Mouse (Mus musculus): Measurements from ENCODE around the gene Adh7.

Adh7 gene

DNA sequence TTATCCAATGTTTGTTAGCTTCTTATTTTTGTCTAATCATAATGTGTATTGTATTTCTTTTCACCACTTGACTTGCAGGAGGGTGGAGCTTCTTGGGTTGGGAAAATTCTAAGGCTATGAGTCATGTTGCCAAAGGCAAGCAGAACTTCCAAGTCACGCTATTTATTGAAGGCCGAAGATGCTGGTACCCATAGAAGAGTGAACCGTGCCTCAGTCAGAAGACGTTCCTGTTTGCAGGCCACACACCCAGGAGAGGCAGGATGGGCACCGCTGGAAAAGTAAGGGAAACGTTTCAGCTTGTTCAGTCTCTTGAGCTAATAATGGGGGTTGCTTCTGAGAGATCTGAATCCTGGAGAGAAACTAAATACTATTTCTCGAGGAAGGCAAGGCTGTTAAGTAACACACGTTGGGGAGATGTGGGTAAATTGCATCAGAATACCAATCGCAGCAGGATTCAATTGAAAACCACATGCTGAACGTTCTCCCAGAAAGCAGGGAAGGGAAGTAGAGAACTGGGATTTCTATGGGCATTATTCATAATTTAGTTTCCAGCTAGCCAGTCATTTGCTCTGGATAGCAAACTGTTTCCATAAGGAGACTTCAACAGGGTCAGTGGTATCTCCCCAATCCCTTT is at the start of gene Adh7:
Gene Adh7, plus strand, starts transcription at position 130 of the 634 bp plus-strand sequence.
- no peak for DNase-seq

DNA sequence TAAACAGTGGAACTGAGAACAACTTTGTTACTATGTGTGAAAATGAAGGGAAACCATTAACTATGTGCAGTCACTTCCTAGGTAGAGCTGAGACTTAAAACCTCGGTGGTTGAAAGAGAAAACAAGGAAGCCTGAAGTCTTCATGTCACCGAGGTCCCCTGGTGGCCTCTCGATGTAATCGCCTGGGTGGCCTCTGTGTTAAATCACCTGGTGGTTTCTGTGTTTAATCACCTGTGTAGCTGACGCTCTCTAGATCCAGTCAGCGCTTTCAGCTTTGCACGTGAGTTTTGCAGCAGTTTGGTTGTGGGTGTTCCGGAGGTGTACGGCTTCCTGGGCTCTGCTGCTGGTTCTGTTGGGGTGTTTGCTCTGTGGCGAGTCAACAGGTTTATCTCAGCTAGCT is 44.3 kb upstream of the Adh7 start:
- no peak for DNase-seq

DNA sequence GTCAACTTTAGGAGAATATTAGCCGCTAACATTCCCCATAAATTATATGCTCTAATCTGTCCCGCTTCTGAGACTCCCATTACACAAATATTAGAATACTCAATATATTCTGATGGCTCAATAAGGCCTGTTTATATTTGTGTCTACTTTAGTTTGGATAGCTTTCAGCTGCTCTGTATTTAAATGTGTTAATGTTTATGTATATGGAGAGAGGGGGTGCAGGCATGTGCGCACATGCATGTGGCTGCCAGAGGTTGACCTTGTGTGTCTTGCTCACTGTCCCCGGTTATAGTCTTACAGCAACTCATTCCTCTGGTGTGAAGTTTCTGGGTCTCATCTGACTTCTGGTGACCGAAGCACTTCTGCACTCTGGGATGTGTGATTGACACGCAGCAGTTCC is 42.0 kb upstream of the Adh7 start:
- DNase-seq, result no peak

DNA sequence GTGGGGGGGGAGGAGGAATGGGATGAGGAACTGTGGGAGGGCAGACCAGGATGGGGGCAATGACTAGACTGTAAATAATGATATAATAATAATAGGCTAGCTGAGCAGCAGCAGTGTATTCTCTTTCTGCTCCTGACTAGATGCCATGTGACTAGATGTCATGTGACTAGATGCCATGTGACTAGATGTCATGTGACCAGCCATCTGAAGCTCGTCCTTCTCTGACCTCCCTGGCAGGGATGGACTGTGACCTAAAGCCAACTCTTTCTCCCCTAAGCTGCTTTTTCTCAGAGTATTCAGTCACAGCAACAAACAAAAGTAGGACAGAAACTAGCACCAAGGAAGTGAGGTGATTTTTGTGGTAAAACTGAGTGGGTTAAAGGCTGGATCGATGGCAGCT is 35.5 kb upstream of the Adh7 start:
- no peak for DNase-seq

DNA sequence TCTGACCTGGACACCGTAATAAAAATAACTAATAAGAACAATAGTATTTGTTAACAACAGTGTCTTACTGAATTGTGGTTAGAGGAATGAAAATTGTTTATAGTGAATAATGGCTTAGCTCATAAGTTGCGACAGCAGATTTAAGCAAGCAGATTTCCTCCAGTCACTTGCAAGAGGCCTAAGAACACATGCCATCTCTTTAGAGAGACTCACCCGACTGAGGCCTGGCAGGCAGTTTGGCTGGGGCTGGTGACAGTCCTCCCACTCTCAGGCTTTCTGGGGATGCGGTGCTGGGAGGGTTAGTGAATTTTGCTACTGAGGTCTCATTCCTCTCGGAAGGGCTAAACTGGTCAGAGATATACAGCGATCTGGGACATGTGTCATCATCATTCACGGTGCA is 34.2 kb upstream of the Adh7 start:
- no peak for DNase-seq

DNA sequence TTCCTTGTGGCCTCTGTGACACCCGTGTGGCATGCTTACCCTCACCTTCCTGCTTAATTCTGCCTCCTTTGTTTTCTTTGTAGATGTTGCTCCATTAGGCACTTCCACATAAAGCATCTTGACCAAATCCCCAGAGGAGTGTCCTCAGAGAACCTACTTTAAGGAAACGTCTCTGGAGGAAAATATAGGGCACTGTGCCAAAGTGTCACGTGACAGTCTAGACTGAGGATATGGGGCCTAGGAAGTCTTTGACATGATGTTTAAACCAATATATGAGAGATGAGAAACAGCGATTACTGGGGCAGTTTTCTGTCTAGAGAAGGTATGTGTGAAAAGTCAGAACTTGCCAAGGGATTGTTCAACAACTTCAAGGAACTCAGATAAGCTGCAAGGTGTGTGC is 32.3 kb upstream of the Adh7 start:
- DNase-seq, result peak; percentile 47

DNA sequence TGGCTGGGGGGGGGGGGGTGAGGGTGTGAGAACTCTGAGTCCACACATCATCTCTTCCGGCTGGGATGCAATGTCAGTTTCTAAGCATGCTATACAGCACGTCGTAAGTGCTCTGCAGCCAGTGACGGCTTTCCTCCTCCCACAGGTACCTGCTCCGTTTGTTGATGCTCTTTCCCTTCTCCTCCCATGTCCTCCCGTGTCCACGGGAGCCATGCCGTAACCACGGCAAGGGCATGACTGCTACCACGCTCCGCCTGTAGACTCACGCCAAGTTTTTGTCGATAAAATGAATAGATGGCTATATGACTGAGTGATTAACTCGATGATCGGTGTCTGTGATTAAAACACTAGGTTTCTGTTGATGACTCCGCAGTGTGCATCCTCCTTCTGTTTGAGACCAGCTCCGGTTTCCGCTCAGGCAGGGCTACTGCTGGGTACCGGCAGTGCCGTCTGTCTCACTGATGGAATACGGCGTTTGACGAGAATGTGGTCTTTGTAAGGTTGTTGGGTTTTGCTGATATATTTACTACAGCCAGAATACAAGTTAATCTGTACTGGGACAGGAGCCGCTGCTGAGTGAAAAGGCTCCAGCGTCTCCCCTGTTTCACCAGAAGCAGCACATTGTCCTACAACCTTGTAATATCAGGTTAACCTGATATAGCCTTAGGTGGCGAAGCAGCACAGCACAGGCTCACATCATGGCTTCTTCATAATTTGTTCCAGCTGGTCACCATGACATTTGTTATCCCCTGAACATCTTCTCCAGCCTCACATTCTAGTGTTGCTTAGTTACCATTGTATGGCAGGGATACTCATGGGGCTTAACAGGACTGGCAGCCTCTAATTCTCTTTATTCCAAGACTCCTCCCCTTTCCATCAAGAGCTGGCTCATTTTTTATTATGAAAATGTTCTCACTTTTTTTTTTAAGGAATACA is 31.3 kb upstream of the Adh7 start:
- DNase-seq, result no peak

DNA sequence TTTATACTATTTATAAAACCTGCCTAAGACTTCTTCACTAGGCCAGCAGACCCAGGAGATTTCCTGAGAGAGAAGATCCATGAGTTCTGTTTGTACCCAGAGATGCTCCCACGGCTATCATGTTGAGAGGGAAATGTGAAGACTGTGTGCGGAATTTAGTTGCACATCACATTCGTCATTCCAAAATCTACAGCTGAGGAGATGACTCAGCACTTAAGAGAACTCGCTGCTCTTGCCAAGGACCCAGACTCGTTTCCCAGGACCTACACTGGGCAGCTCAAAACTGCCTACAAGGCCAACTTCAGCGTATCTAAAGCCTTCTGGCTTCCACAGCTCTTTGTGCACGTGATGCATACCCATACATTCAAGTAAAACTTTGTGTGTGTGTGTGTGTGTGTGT is 25.3 kb upstream of the Adh7 start:
- DNase-seq, result no peak

DNA sequence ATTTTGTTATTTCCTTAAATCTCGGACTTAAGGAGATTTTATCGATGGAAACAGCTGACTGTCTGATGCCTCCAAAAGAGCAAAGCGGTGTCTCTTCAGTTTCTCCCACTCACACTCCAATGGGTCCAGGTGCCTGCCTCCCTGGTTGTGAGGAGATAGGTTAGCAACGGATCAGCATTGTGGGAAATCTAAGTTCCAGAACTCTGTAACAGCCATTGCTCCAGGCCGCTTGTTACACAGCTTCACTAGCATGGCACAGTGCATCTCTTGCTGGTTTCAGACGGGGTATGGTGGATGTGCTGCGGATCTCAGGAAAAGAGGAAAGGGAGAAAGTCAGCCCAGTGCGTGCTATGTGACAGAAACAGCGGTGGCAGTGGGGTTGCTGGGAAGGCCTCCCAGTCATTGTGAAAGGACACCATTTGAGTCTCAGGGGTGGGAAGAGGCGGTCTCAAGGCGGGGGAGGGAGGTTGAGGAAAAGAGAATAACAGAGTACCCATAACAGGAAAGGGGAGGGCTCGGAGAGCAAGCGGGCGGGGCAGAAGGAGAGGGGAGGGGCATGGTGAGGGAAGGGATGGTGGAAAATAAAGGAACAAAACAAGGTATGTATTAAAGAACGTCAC is 23.8 kb upstream of the Adh7 start, which contains the start of gene 4930579F01Rik:
Gene 4930579F01Rik, minus strand, starts transcription at position 143 of the 620 bp plus-strand sequence.
- DNase-seq, result no peak

DNA sequence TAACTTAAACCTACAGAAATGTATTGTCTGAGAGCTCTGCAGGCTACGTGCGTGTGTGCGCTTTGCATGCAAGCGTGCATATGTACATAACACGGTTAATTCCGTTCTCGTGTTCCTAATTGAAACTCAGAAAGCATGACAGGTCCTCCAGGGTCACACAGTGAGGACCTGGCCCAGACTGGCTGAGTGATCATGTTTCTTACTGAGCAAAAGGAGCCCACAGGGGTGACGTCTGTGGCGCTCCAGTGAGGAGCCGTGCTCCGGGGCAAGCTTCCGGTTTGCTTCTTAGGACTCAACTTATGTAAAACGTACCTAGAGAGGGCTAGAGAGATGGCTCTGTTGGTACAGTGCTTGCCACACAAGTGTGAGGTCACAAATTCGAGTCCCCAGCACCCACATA is 20.5 kb upstream of the Adh7 start:
- no peak for DNase-seq

DNA sequence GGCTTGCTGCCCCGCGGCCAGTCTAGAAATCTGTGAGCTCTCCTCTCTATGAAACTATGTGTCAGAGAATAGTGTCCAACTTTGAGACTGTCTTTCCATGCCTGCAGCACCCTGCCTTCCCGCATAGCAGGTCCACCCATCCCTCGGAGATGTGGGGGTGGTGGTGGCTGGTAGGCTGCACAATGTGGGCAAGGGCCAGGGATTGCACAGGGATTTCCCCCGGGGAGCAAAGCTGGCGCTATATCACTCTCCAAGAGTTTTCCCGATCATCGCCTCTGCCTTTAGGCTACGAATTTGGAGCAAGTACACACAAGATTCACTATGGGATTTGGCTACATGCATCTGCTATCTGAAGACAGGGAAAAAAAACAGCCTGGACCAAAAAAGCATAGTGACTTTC is 20.0 kb upstream of the Adh7 start:
- DNase-seq, result no peak

DNA sequence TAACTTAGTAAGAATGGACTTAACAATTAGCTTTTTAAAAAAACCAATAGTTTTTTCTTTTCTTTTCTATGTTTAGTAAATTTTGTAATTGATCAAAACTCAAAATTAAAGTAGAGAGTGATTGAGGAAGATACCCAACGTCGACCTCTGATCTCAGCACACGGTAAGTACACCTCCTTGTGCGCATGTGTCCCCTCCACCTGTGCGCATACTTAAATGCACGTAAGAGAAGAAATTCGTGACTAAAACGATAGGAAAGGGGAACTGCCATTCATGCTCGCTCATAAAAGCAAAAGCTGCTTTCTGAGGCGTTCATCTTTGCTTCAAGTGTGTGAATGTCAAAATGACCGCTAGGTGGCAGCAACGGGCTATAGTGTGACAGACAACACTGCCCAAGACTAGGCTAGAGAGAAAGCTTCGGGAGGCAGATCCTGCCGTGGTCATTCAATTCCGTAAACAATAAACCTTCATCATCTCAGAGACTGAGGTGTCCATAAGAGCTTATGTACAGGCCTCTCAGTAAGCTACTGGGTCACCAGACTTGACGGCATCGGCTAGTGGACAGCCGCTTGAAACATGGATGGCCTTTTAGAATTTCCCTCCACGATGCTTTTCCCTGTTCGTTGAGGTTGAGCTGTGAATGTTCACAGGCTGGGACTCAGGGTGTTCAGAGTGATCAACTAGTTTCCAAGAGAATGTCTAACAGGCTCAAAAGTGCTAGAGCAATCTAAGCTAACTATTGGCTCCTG is 19.4 kb upstream of the Adh7 start:
- DNase-seq, result peak; percentile 90

DNA sequence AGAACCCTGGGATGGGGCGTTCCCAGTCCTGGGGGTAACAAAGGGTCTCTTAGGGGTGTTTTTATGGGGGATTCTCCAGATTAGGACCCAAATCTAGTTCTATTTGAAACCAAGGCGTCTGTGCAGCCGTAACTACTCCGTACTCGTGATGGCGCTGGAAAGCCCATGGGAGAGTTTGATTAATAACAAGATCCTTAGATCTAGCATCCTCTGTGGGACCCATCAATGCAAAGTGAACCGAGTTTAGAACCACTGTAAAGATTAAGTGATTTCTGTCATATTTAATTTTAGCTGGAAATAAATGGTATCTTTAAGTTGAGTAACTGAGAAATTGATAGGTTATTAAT is 18.9 kb upstream of the Adh7 start:
- no peak for DNase-seq

DNA sequence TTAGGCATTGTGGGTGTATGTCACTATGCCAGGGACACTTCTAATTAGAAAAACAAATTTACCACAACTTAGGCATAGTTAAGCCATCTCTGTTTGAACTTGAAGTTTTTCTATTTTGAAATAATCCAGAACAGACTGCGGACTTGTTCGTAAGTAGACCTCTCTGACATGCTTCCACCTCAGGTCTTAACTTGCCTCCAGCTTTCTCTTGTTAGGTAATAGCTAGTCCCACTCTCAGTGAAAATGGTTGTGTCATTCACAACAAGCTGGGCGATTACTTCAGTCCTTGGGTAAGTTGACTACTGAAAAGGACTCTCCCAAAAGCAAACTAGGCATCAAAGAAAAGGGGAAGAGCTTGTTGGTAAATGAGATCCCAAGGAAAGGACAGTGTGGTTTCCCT is 8.7 kb upstream of the Adh7 start:
- DNase-seq, result no peak

DNA sequence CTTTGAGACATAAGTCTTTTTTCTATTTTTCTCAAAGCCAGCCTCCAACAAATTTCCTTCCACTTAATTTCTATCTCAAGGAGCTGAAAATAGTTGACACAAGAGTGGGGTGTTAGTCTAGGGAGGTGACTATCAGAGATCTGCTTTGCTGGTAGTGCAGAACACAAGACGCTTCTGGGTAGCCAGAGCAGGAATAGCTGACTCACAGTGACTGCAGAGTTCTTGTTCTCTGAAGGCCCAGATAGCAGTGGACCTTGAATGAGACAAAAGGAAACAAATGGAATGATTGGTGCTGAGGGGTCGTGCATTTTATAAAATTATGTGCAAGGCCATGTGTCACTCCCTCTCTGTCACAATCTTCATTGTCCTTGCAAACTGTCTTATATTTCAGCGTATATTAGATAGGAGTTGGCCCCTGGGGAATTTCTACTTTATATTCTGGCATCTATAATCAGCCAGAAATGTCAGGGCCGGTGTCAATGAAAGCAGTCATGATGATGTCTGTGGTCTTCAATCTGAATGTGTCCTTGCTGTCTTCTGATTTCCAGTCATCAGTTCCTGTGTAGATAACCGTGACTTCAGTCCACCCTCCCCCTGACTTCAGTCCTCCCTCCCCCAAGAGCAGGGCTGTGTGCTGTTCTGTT is 7.0 kb upstream of the Adh7 start:
- no peak for DNase-seq

DNA sequence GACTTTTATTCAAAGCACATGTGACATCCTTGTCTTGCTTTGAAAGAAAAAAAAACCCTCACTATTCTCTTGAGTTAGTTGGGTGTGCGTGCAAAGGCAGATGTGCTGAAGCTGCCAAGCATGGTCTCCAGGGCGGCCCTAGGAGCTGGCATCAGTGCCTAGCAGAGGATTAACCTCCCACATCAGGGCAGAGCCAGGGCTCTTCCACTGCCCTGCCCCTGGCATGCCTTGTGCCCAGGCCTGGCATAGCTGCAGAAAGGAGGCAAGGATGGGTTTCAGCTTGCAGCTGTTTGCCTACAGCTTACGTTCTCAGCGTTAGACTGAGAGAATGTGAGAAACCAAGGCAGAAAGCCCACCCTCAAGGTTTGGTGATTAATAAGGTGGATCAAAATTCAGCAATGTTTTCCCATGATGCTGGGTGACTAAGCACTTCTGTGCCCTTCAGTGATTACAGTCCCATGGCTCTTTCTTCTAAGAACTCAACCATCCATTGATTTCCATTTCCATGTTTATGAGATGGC is 5.1 kb upstream of the Adh7 start:
- DNase-seq, result no peak

DNA sequence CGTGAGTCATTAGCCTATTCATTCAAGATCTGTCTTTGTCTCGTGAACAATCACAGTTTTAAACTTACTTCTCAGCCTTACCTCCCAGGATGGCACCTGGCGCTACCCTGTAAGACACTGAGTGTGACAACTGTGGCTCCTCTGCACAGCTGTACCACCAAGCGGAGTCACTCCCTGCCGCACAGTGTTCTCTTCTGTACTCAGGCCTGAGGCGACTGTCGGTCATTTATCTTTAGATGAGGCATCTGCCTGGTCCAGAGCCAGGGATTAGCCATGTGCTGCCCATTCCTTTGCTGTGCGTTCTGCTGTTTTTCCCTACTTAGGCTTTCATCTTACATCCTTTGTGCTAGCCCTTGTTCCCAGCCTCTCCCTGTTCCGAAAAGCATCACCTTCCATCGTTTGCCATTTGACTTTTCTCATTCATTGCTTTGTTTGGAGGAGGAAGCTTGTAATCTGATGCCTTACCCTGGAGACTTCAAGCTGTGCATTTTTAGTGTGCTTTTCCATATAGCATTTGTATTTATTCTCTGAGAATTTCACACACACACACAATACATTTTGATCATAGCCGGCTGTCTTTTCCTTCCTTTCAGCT is 2.1 kb upstream of the Adh7 start:
- no peak for DNase-seq

DNA sequence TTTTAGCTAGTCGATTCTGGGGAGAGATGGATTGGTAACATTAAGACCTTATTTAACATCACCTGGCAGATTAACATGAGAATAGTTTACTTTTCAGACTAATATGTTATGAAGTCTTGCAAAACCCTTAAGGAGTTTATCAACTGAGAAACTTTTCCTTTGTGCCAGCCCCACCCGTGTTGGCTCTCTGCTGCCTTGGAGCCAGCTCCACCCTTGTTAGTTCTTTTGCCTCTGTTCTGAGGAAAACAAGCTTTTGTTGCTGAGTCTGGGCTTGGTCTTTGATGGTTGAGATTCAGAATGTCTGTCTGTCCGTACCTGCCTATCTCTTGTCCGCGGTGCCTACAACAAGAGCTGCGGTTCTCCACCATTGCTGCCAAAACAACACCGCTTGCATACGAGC is 1.5 kb upstream of the Adh7 start:
- no peak for DNase-seq

DNA sequence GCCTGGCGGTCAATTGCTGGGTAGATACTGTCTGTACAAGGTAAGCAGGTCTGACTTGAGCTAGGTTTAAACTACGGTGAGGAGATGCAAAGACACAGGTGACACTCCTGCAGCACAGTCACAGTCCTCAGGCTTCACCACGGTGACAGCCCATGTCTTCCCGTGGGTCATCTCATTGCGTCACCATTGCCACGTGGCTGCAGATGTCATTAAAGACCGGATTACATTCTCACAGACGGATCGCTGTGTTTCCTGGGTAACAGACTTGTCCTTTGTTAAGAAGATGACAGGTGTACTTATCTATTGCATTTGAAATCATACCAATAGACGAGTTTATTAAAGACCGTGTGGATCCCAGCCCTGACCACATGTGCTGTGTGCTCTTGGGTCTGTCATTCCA is 3.6 kb downstream of the Adh7 start:
- no peak for DNase-seq

DNA sequence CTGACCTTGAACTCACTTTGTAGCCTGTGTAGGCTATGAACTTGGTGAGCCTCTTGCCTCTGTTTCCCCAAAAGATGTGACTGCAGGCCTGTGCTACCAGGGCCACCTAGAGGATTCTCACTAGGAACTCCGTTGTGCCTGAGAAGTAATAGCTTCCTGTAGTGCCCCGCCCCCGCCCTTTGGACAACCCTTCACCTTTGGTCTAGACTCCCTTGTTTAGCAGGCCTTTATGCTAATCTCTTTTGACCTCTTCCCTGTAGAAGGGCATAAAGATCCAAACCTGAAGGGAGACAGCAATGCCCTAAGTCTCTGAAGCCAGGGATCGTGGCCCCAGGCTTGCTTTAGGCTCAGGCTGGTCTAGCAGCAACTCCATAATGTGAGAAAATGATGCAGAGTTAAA is 5.0 kb downstream of the Adh7 start:
- DNase-seq, result no peak

DNA sequence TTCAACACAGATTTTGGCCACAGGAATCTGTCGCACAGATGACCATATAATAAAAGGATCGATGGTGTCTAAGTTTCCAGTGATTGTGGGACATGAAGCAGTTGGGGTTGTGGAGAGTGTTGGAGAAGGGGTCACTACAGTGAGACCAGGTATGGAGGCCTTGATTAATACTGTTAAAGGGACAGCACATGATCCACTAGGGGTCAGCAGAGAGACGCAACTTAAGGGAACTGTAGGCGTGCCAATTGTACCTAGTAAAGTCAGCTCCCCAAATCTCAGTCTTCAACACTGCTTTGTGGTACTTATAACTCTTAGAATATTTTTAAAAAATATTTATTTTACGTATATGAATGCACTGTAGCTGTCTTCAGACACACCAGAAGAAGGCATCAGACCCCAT is 5.4 kb downstream of the Adh7 start:
- peak; percentile 85 for DNase-seq

DNA sequence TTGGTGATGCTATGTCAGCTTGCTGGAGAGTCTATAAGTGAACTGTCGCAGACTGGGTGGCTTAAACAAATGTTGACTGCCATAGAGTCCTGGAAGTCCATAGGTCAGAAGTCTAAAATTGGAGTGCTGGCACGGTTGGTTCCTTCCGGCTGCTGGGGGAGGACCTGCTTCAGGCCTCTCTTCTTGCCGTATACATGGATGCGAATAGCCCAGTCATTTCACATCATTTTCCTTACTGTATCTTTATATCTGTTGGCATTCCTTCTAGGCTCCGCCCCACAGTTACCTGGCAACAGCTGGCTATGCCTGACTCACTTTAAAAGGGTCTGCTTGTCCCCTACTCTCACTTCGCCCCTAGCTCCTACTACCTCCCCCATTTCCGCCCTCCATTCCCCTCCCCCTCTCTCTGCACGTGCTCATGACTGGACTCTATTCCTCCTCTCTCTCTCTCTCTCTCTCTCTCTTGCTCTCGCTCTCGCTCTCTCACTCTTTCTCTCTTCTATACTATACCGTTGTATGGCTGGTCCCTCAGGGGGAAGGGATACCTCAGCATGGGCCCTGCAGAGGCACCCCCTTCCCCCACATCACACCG is 6.9 kb downstream of the Adh7 start:
- no peak for DNase-seq

All from kidney, postnatal 14 days (tissue).